Mouse (Mus musculus) Patski (cell line): ENCODE data around the gene Hic2. TPM values are rescaled to one million over a fixed set of nuclear protein-coding genes. Genes with fewer than 3 reads are reported as not detected.

Experiments
- ATAC-seq: fragments of 100-300 bp; one replicate; pipeline ENCODE4 v1.8.0; 2021
- CTCF ChIA-PET: fragments of 350-600 bp; sonication (Branson Sonifier 250); formaldehyde crosslinking; loops from one replicate; lab custom pipeline; 2022; ENCODE audit warnings: inconsistent platforms; lab: Charles Lee
- POLR2A ChIA-PET: fragments of 350-600 bp; sonication (Branson Sonifier 250); formaldehyde crosslinking; loops from one replicate; lab custom pipeline; 2022; ENCODE audit warnings: antibody characterized with exemption, inconsistent platforms; lab: Charles Lee
- DNase-seq: peaks from one replicate; pipeline ENCODE4 v3.0.0-alpha.2; 2011; ENCODE audit warnings: low read depth, low spot score
- H3K27me3 ChIP-seq: fragments of 371-371 bp; one replicate; pipeline ENCODE4 v1.5.1; 2021
- CTCF ChIP-seq: fragments of 100-300 bp; IDR thresholded peaks from one replicate; pipeline ENCODE4 v1.5.1; 2021
- in situ Hi-C: fragments of 300-500 bp; cut with MboI; formaldehyde crosslinking; loops from 3 replicates; pipeline ENCODE4 v1.11.1; 2018; ENCODE audit warnings: low pct_unique_long_range_greater_than_20kb, mixed read lengths
- polyA plus RNA-seq: library from polyadenylated mRNA; unstranded; gene quantifications from one replicate; pipeline ENCODE4 v1.2.3, GENCODE M21; 2021

The Hic2 gene
- polyA plus RNA-seq, 1 experiment from 2014 or later = 1.6 TPM

DNA sequence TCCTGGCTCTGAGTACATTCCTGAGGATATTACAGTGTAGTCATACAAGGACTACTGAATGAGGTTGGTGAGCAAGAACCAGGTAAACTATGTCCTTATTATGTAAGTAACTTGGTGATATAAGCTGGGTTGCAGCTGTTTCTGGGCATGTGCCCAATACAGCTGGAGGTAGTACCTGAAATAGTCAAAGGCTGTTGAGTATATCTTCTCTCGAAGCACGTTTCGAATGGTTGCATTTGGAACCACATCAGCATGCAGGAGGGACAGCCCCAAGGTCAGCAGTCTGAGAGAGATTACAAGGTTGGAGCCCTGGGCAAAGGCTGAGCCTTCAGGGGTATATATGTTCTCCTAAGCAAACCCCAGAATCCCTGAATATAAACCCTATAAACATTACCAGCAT is 67.4 kb downstream of the Hic2 start:
- DNase-seq (no peak), ATAC-seq (no peak)
- ChIA-PET CTCF (interaction anchor here (0.9 to 1.0 kb wide), 2 partner anchors 8 to 26 kb away, joined by 3 to 4 read pairs; no protein-coding TSS in a partner anchor), POLR2A (no interaction called here)
- no peaks in the 10 kb centered on the region for H3K27me3 ChIP-seq
- in situ Hi-C loops = no loop called here
- TF ChIP-seq CTCF = no peak

GRCm38 (mm10) chr16:17303521-17304245 is 70.3 kb downstream of the Hic2 start:
- no peak for ATAC-seq
- DNase-seq = no peak
- TF ChIP-seq CTCF = no peak
- ChIA-PET POLR2A (no interaction called here), CTCF (interaction anchor here (0.9 kb wide), 1 partner anchor 27 kb away, joined by 3 read pairs; no protein-coding TSS in a partner anchor)
- H3K27me3 ChIP-seq = no peaks in the 10 kb centered on the region
- in situ Hi-C loops = no loop called here

DNA sequence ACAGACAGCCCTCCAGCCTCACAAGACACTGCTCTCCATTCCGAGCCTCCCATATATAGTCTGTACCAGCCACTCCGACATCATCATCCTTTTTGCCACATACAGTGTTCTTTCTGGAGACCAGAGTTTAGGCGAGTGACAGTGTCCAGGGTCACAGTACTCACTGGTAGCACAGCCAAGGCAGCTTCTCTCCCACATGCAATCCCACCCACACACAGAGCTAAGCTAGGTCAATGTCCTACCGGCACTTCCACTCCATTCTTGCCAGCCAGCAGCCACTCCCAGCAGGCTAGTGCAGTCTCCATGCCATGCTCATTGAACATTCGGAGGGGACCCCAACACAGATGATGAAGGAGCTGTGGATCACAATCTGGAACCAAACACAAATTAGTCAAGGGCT is 74.1 kb downstream of the Hic2 start:
- no peaks in the 10 kb centered on the region for H3K27me3 ChIP-seq
- ChIA-PET POLR2A (no interaction called here), CTCF (interaction anchor here (1.2 kb wide), 1 partner anchor 15 kb away, joined by 3 read pairs; no protein-coding TSS in a partner anchor)
- no peak for TF ChIP-seq CTCF
- ATAC-seq = no peak
- in situ Hi-C loops = no loop called here
- no peak for DNase-seq

DNA sequence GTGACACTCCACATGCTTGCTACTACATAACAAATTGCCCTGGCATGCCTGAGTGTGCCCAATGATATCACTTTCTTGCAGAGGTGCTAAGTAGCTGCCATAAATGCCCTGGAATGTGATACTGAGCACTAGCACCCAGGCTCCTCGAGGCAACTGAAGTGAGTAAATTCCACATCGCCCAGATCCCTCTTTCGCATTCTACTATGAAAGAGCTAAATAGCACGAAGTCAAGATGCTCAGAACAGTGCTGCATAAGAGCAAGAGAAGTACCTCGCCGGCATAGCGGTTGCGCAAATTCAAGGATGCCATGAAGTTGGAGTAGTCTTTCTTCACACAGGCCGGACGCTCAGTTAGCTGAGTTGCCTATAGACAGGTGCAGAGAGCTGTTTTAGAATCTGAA is 75.7 kb downstream of the Hic2 start:
- TF ChIP-seq CTCF = no peak
- ChIA-PET CTCF (interaction anchor here (1.1 to 1.8 kb wide), 2 partner anchors 9 to 10 kb away, joined by 4 read pairs; no protein-coding TSS in a partner anchor), POLR2A (no interaction called here)
- in situ Hi-C loops = no loop called here
- no peak for DNase-seq
- no peak for ATAC-seq
- no peaks in the 10 kb centered on the region for H3K27me3 ChIP-seq

GRCm38 (mm10) chr16:17312531-17312930 is 79.2 kb downstream of the Hic2 start:
- POLR2A ChIA-PET = no interaction called here
- CTCF ChIA-PET = interaction anchor here (1.8 kb wide), 1 partner anchor 33 kb away, joined by 3 read pairs; no protein-coding TSS in a partner anchor
- H3K27me3 ChIP-seq = no peaks in the 10 kb centered on the region
- ATAC-seq (no peak), DNase-seq (no peak)
- no peak for TF ChIP-seq CTCF
- in situ Hi-C loops = no loop called here

Other genes starting within 250 kb of the Hic2 start
- gene Ypel1, start 163.9 kb upstream of the Hic2 start, polyA plus RNA-seq = 3.8 TPM
- 77.7 TPM for gene Ppil2, start 122.3 kb upstream of the Hic2 start, polyA plus RNA-seq
- 2.7 TPM for gene 2610318N02Rik, start 108.4 kb upstream of the Hic2 start, polyA plus RNA-seq
- 40.8 TPM for gene Sdf2l1, start 101.2 kb upstream of the Hic2 start, polyA plus RNA-seq
- 9.1 TPM for gene Ydjc, start 89.0 kb upstream of the Hic2 start, polyA plus RNA-seq
- gene Ccdc116, start 86.3 kb upstream of the Hic2 start, polyA plus RNA-seq = 0.21 TPM
- 181 TPM for gene Ube2l3, start 30.9 kb upstream of the Hic2 start, polyA plus RNA-seq
- gene Rimbp3, start 25.0 kb upstream of the Hic2 start, polyA plus RNA-seq = 0.05 TPM
- gene Tmem191c, start 42.5 kb downstream of the Hic2 start, polyA plus RNA-seq = 9.2 TPM
- 0.12 TPM for gene Serpind1, start 97.8 kb downstream of the Hic2 start, polyA plus RNA-seq
- gene Snap29, start 172.4 kb downstream of the Hic2 start, polyA plus RNA-seq = 28.3 TPM
- gene Pi4ka, start 172.7 kb downstream of the Hic2 start, polyA plus RNA-seq = 81.9 TPM
- 27.1 TPM for gene Crkl, start 218.4 kb downstream of the Hic2 start, polyA plus RNA-seq